Mouse (Mus musculus) gastrocnemius, postnatal 14 days (tissue): Measurements from ENCODE around the gene Pik3cb. TPM values are rescaled to one million over a fixed set of nuclear protein-coding genes. Genes with fewer than 3 reads are reported as not detected.

Source experiments
- DNase-seq: peaks from one replicate; pipeline ENCODE4 v3.0.0; 2021; ENCODE audit warnings: mixed read lengths
- intact Hi-C: fragments of 180-260 bp; cut with DNase I; formaldehyde crosslinking; loops from one replicate; pipeline ENCODE4 v1.15.1; 2025; ENCODE audit warnings: low total_unique reads
- total RNA-seq, 2 experiments: library from RNA; stranded (reverse); gene quantifications; 2 replicates each; pipeline ENCODE4 v1.2.3; 2021

Gene Pik3cb
- total RNA-seq, 2 experiments from 2014 or later: 3.2 to 3.8 TPM

DNA sequence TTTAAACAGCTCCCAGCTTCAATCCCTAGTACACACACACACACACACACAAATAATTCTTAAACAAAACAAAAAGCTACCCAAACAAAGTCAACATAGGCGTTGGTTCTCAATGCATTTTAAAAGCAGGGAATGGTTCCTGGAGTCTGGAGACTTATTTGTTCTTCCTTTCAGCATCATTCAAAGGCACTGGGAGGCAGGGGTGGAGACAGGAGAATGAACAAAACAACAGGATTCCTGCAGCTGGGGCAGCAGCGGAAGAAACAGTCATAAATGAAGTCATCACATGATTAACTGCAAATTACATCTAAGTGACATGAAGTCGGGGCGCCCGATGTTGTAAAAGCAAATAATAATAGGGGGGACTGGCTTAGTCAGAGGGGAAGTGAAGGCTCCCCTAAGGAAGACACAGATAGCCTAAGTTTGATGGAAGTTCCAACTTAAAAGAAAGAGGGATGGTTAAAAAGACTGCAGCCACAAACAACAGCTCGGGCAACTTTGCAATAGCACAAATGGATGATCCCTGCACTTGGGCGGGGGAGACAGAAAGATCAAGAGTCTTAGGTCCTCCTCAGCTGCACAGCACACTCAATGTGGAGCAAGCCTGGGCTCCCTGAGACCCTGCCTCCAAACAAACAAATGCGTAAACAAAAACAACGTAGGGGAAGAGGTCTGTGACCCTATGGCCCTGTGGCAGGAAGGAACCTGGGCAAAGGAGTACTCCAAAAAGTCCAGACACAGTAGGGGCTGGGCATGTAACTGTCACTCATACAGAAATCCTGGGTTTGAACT lies 12.5 kb upstream of the Pik3cb start:
- intact Hi-C loops: no loop called here

DNA sequence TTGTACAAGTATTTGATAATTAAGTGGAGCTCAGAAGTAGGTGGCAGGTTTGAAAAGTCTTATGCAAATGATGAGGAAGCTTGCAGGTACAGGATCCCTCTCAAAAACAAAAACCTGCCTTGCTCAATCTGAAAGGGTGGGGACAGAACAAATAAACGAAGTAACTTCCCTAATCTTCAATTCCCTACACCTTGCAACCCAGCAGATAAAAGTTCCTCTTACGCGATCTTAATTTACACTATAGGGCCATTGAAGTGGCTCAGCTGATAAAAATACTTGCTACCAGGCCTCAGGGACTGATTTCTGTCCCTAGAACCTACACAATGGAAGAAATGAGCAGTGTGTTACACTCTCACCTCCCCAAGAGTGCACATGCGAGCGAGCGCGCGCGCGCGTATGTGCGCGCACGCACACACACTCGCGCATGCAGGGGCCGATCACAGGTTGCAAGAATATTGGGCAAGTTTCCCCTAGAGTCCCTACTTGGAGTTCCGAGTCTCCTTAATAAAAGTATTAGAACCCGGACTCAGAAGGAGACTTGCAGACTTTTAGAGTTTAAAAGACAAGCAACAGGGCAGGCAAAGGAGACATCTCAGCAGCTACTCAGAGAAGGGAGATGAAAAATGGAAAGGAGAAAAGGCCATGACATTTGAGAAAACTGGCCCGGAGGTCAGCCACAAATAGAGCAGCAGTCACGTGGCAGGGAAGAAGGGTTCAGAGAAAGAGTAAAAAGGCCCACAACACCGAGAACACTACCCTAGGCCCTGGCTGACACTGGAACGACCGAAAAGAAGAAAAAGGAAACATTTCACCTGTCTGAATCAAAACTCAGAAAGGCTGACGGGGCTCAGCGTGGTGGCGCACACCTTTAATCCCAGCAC lies 6.7 kb upstream of the Pik3cb start:
- intact Hi-C loops: no loop called here
- no peak for DNase-seq

More for the DNA sequence above, 12.5 kb upstream of the Pik3cb start:
- DNase-seq: no peak

GRCm38 (mm10) chr9:99145756-99146155 lies 5.3 kb upstream of the Pik3cb start:
- intact Hi-C loops: no loop called here
- no peak for DNase-seq

- no peak for DNase-seq
- intact Hi-C loops: no loop called here
These were observed 4.1 kb upstream of the Pik3cb start for GRCm38 (mm10) chr9:99144416-99144989.

DNA sequence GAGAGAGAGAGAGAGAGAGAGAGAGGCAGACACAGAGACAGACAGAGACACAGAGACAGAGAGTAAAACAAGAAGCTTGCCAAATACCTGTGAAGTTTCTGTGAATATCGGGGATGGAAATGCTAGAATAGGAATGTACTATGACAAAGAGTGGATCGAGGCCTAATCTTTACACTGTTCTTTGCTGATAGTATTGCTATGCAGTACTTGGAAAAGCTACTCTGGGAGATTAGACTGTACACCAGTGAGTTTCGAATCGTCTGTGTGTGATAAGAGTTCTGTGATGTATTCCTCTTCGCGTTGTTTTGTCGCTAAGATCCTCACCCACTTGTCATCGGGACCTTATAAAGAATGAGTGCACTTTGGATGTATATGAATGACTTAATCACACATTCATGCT lies 1.2 kb upstream of the Pik3cb start:
- intact Hi-C loops: no loop called here
- DNase-seq: no peak

- no peak for DNase-seq
- intact Hi-C loops: no loop called here
These were observed 750 bp upstream of the Pik3cb start for GRCm38 (mm10) chr9:99141171-99141570.

- intact Hi-C loops: no loop called here
- DNase-seq: peak; percentile 15
These were observed 1.0 kb downstream of the Pik3cb start for GRCm38 (mm10) chr9:99139194-99140023.

DNA sequence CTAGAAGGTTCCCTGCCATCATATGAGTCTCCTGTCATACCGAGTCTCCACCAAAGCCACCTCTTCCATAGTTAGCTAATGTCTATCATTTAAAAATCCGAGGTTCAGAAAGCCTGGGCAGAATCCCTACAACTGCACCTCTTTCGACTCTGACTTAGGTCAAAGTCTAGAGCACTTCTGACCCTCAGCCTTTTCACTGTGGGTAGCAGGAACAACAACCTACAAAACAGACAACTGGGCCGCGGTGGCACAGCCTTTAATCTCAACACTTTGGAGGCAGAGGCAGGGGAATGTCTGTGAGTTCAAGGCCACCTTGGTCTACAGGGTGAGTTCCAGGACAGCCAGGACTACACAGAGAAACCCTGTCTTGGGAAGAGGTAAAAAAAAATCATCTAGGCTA lies 3.1 kb downstream of the Pik3cb start:
- intact Hi-C loops: no loop called here
- DNase-seq: no peak

DNA sequence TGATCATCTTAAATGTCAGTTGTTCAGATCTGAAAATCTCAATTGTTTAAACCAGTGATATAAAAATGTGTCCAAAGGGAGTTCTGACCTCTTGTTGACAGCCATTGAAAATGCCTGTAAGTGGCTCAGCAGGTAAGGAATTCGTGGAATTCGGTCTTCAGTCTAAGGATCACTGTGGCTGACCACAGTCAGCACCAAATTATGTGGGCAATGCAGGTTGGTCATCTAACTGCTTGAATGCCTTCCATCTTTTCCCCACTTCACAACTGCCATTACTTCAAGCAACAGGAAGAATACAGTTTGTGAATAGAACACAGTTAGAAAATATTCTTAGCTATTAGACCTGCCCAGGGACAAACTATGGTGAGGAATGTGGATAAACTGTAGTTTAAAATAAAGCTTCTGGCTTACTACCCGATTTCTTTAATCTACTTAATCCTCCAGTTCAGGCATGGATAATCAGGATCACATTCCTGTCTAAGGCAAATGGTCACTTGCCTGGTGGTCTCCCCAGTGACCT lies 8.4 kb downstream of the Pik3cb start:
- no peak for DNase-seq
- intact Hi-C loops: no loop called here

- DNase-seq: no peak
- intact Hi-C loops: no loop called here
These were observed 9.3 kb downstream of the Pik3cb start for GRCm38 (mm10) chr9:99131119-99131518.

DNA sequence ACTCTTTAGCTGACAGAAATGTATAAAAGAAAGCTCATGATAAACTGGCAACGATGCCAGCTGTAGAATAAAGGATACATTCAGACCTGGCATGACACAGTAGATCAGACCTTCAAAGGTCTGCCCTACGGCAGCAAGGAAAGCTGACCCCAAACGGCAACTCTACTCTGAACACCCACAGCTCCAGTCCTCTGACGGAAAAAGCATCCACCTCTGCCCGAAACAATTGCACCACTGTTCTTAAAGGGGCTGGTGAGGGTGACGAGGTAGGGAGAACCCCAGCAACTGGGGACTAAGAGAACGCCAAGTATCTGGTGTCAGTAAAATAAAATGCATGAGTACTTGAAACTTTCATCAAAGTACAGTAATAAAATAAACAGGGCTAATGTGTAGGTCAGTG lies 12.8 kb downstream of the Pik3cb start:
- intact Hi-C loops: no loop called here
- DNase-seq: no peak

DNA sequence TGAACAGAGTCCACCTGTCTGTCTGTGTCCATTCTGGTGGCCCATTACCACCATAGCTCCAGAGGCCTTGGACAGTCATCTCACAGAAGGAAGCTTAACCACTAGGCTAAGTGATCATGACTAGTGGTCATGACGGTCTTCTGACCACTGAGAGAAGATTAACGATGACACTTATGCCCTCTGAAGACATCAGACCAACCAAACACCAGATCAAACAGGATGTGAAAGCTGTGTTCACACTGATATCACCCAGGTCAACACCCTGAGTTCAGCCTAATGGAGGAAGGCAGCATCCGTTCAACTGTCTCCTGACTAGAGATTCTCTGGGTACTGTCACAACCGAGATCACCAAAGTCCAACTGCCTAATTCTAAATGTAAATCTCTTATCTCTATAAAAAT lies 17.7 kb downstream of the Pik3cb start:
- no peak for DNase-seq
- intact Hi-C loops: no loop called here

DNA sequence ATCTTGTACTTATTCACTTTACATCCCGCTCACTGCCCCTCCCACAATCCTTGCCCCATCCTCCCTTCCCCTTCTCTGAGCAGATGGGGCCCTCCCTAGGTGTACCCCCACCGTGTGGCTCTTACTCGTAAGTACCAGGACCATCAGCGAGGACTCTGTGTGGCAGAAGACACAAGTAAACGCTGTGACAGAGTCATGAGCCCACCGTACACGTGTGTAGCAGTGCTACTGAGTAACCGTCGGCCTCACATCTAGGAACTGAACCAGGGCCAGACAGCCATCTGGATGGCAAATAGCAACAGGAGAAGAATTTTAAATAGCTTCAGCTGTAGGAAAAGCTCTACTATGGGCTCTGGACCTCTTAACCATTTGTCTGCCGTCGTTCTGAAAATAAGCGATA lies 28.0 kb downstream of the Pik3cb start:
- DNase-seq: no peak

DNA sequence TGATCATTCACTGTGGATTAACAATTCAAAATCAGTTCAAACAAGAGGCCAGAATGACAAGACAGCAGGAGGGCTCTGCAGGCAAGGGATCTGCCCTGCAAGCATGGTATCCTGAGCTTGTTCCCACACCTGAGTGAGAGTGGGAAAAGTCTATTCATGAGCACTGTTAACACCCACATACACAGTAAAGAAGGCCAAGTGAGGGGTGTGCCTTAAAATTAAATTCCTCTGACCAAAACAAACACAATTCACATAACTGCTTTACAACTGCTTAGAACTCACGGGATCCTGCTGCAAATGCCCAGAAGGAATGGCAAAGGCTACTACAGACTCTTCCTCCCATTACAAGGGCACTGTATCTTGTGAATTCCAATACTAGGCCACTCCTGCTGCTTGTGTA lies 29.3 kb downstream of the Pik3cb start:
- DNase-seq: no peak
- intact Hi-C loops: no loop called here

More for the DNA sequence above, 28.0 kb downstream of the Pik3cb start:
- intact Hi-C loops: no loop called here

GRCm38 (mm10) chr9:99110213-99110612 lies 30.2 kb downstream of the Pik3cb start:
- no peak for DNase-seq
- intact Hi-C loops: no loop called here

- intact Hi-C loops: no loop called here
These were observed 30.8 kb downstream of the Pik3cb start for GRCm38 (mm10) chr9:99109585-99109984.

DNA sequence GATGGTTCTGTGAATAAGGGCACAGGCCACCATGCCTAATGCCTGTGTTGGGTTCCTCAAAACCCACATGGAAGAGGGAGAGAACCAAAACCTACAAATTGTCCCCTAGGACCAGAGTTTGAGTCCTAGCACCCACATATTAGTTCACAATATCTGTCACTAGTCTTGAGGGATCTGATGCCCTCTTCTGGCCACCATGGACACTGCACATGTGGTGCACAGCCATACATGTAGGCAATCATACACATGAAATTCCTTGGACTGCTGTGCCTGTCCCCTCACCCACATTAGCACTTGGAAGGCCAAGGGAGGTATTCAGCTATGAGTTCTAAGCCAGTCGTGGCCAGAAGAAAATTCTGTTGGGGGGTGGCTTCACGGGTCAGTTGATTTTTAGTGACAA lies 36.0 kb downstream of the Pik3cb start:
- intact Hi-C loops: no loop called here
- no peak for DNase-seq

More at GRCm38 (mm10) chr9:99109585-99109984, 30.8 kb downstream of the Pik3cb start:
- no peak for DNase-seq

DNA sequence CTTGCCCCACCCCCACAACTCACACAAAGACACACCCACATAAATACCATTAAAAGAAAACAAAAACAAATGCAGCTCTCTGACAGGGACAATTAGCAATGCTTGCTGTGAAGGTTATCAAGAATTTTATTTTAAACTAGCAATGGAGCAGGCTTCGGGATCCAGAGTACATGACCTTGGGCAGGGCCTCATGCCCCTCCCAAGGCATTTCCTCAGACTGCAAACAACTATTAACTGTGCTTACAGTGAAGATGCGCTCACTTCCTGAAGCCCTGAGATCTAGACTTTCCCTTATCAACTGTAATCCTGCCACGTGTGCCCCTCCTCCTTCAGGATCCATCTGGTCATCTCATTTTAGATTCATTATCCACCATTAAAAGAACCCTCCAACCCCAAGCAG lies 36.6 kb downstream of the Pik3cb start:
- intact Hi-C loops: no loop called here
- DNase-seq: no peak

- intact Hi-C loops: no loop called here
- no peak for DNase-seq
These were observed 41.8 kb downstream of the Pik3cb start for GRCm38 (mm10) chr9:99098482-99099129.
